ENCODE assay signal across 28 mouse cellular contexts in genomic region chr5:125127920-125128319, GRCm38 (mm10). TPM values are rescaled to one million over a fixed set of nuclear protein-coding genes. Genes with fewer than 3 reads are reported as not detected.
DNase-seq lines count a peak whose midpoint lies in the region; ATAC-seq and TF ChIP-seq lines count a peak whose summit lies in the region.
"Had no signal": no experiment of that assay in that cellular context is flagged by ENCODE, and none has a peak within 500 bp of the region (broad histone marks: within the 10 kb centered on the region; RNA-seq: fewer than 3 reads in every experiment).

No protein-coding gene starts in this region.

- H3K36me3 ChIP-seq in hindbrain, embryonic 13.5 days = no peaks in the 10 kb centered on the region
- no peaks in the 10 kb centered on the region for H3K36me3 ChIP-seq in hindbrain, embryonic 11.5 days (ENCODE audit: control insufficient read depth, insufficient read depth, low read length)
- H3K36me3 ChIP-seq in midbrain, embryonic 10.5 days = peaks cover 23% of the 10 kb centered on the region
- peaks cover 5% of the 10 kb centered on the region for H3K36me3 ChIP-seq in midbrain, embryonic 13.5 days
- H3K36me3 ChIP-seq: midbrain, embryonic 15.5 days; stomach, embryonic 15.5 days had no signal

- 92% methylated on average over 1 of the region's 1 CpGs for WGBS in hindbrain, embryonic 13.5 days
- 85% methylated on average over 1 of the region's 1 CpGs for WGBS in hindbrain, embryonic 11.5 days
- 86% methylated on average over 1 of the region's 1 CpGs for WGBS in midbrain, embryonic 10.5 days
- 89% methylated on average over 1 of the region's 1 CpGs for WGBS in midbrain, embryonic 13.5 days

- peak; percentile 53 for DNase-seq in cerebellum, adult 9-11 months
- no peak for DNase-seq in cerebellum, adult 8-10 months
- no peak for DNase-seq in gastrocnemius, adult 2 months
- DNase-seq in gastrocnemius, adult 18-20 months (ENCODE audit: low spot score) = no peak
- no peak for DNase-seq in hindbrain, embryonic 11.5 days (ENCODE audit: low spot score)
- no peak for DNase-seq in midbrain, embryonic 10.5 days (ENCODE audit: low spot score)
- DNase-seq: cerebellum, adult 18-20 months; layer of hippocampus, postnatal 36 days; left cerebral cortex, postnatal 4 days; lung, adult 2 months; lung, postnatal 10 days; retina, postnatal 1 day; right cerebral cortex, postnatal 14 days; thymus, adult 2 months; thymus, postnatal 36 days had no signal

- H3K27ac ChIP-seq in gastrocnemius, adult 2 months = peak overlapping the region; percentile 73
- peak overlapping the region; percentile 76; the same call in 1 of the 2 replicates for H3K27ac ChIP-seq in hindbrain, embryonic 13.5 days
- H3K27ac ChIP-seq in hindbrain, embryonic 11.5 days (ENCODE audit: low read depth, low read length) = no peak overlapping the region
- H3K27ac ChIP-seq in midbrain, embryonic 10.5 days (replicated peaks) = peak overlapping the region; percentile 46; the same call in 1 of the 2 replicates
- H3K27ac ChIP-seq in midbrain, embryonic 13.5 days = no peak overlapping the region
- H3K27ac ChIP-seq: liver, embryonic 14.5 days; macrophage had no signal

- H3K27me3 ChIP-seq in hindbrain, embryonic 13.5 days = no peaks in the 10 kb centered on the region
- no peaks in the 10 kb centered on the region for H3K27me3 ChIP-seq in hindbrain, embryonic 11.5 days (ENCODE audit: control insufficient read depth, insufficient read depth, low read length)
- no peaks in the 10 kb centered on the region for H3K27me3 ChIP-seq in midbrain, embryonic 10.5 days (ENCODE audit: low read depth, poor library complexity, severe bottlenecking)
- H3K27me3 ChIP-seq in midbrain, embryonic 13.5 days = no peaks in the 10 kb centered on the region
- H3K27me3 ChIP-seq: CH12.LX; embryonic facial prominence, embryonic 15.5 days; heart, embryonic 12.5 days; intestine, embryonic 15.5 days; midbrain, embryonic 15.5 days; neural tube, embryonic 15.5 days; stomach, embryonic 15.5 days had no signal

- H3K9ac ChIP-seq in hindbrain, embryonic 13.5 days = no peak overlapping the region
- no peak overlapping the region for H3K9ac ChIP-seq in hindbrain, embryonic 11.5 days (ENCODE audit: low read depth, low read length)
- H3K9ac ChIP-seq in midbrain, embryonic 13.5 days (replicated peaks) = no peak overlapping the region
- H3K9ac ChIP-seq: embryonic facial prominence, embryonic 15.5 days; intestine, embryonic 15.5 days; liver, embryonic 14.5 days; midbrain, embryonic 15.5 days; neural tube, embryonic 15.5 days; stomach, embryonic 15.5 days had no signal

- no peak for ATAC-seq in hindbrain, embryonic 13.5 days (ENCODE audit: low FRiP score)
- ATAC-seq in hindbrain, embryonic 11.5 days (ENCODE audit: low FRiP score) = no peak
- no peak for ATAC-seq in midbrain, embryonic 13.5 days
- ATAC-seq: activated CD4-positive, CD25-positive, alpha-beta regulatory T cell, adult 4 months; midbrain, embryonic 15.5 days had no signal

- no peak for TF ChIP-seq CTCF in gastrocnemius, adult 2 months (IDR thresholded peaks at IDR 0.05)

- intact Hi-C loops in gastrocnemius, adult 2 months (cut with DNase I) = loop anchor here (5.0 kb wide), 1 partner anchor 54 kb away; no protein-coding TSS in a partner anchor

- H3K9me3 ChIP-seq in hindbrain, embryonic 13.5 days = no peaks in the 10 kb centered on the region
- H3K9me3 ChIP-seq in hindbrain, embryonic 11.5 days (ENCODE audit: control insufficient read depth, low read length) = no peaks in the 10 kb centered on the region
- H3K9me3 ChIP-seq in midbrain, embryonic 10.5 days (replicated peaks) = no peaks in the 10 kb centered on the region
- no peaks in the 10 kb centered on the region for H3K9me3 ChIP-seq in midbrain, embryonic 13.5 days
- H3K9me3 ChIP-seq: embryonic facial prominence, embryonic 10.5 days; embryonic facial prominence, embryonic 15.5 days; heart, embryonic 12.5 days; intestine, embryonic 15.5 days; midbrain, embryonic 15.5 days; neural tube, embryonic 15.5 days; stomach, embryonic 15.5 days had no signal

- H3K4me1 ChIP-seq in hindbrain, embryonic 13.5 days (replicated peaks) = peaks cover 95% of the 10 kb centered on the region
- H3K4me1 ChIP-seq in hindbrain, embryonic 11.5 days (replicated peaks; ENCODE audit: control insufficient read depth, insufficient read depth, low read length) = peaks cover 20% of the 10 kb centered on the region
- peaks cover 75% of the 10 kb centered on the region for H3K4me1 ChIP-seq in midbrain, embryonic 10.5 days
- H3K4me1 ChIP-seq in midbrain, embryonic 13.5 days (replicated peaks) = peaks cover 83% of the 10 kb centered on the region

- no peak overlapping the region for H3K4me2 ChIP-seq in hindbrain, embryonic 13.5 days
- H3K4me2 ChIP-seq in hindbrain, embryonic 11.5 days (replicated peaks; ENCODE audit: low read depth, low read length) = no peak overlapping the region
- H3K4me2 ChIP-seq in midbrain, embryonic 13.5 days (replicated peaks) = no peak overlapping the region
- H3K4me2 ChIP-seq: embryonic facial prominence, embryonic 15.5 days; heart, embryonic 12.5 days; intestine, embryonic 15.5 days; midbrain, embryonic 15.5 days; neural tube, embryonic 15.5 days; stomach, embryonic 15.5 days had no signal

- no peak overlapping the region for H3K4me3 ChIP-seq in gastrocnemius, adult 2 months
- no peak overlapping the region for H3K4me3 ChIP-seq in hindbrain, embryonic 13.5 days
- no peak overlapping the region for H3K4me3 ChIP-seq in hindbrain, embryonic 11.5 days (ENCODE audit: low read depth, low read length)
- H3K4me3 ChIP-seq in midbrain, embryonic 10.5 days = no peak overlapping the region
- H3K4me3 ChIP-seq in midbrain, embryonic 13.5 days (replicated peaks) = no peak overlapping the region
- H3K4me3 ChIP-seq: embryonic facial prominence, embryonic 10.5 days; embryonic facial prominence, embryonic 15.5 days; heart, embryonic 12.5 days; intestine, embryonic 15.5 days; midbrain, embryonic 15.5 days; neural tube, embryonic 15.5 days; stomach, embryonic 15.5 days had no signal

RNA-seq across cellular contexts. Expression of gene Ncor2, which starts 51.1 kb away (rescaled TPM):
- 100 to 1,000 TPM; 123 to 153 TPM for total RNA-seq in gastrocnemius, adult 2 months (2021)
- total RNA-seq in gastrocnemius, adult 18-20 months (2021) = 100 to 1,000 TPM; 118 to 134 TPM
- polyA plus RNA-seq in hindbrain, embryonic 13.5 days (2015; fragmentation: Nextera tagmentation; extraction: Ambion mirVana) = 24.8 and 25.1 TPM in 2 replicates
- 14.5 and 21.2 TPM in 2 replicates for polyA plus RNA-seq in hindbrain, embryonic 11.5 days (2014; fragmentation: Nextera tagmentation; extraction: Ambion mirVana)
- 16.2 and 19.1 TPM in 2 replicates for polyA plus RNA-seq in midbrain, embryonic 10.5 days (2016; fragmentation: Nextera tagmentation; extraction: Ambion mirVana)
- polyA plus RNA-seq in midbrain, embryonic 13.5 days (2015; fragmentation: Nextera tagmentation; extraction: Ambion mirVana) = 20.2 and 22.6 TPM in 2 replicates

Comparison
In these comparisons a context has a peak if more than half of its experiments do, and no peak if none do; other contexts are left out.
1. H3K27ac ChIP-seq: peak in gastrocnemius, adult 2 months (single experiment), hindbrain, embryonic 13.5 days (single experiment) and midbrain, embryonic 10.5 days (single experiment); none in hindbrain, embryonic 11.5 days (single experiment) and midbrain, embryonic 13.5 days (single experiment).